Mouse (Mus musculus) CH12.LX (cell line): ENCODE data around the gene Gm36176. TPM values are rescaled to one million over a fixed set of nuclear protein-coding genes. Genes with fewer than 3 reads are reported as not detected.

Experiments used
- DNase-seq: peaks from one replicate; pipeline ENCODE4 v3.0.0-alpha.2; 2013; ENCODE audit errors: extremely low read depth
- H3K27ac ChIP-seq: 2 replicates; pipeline ENCODE4 v1.5.1; 2012; ENCODE audit warnings: low read depth, mild to moderate bottlenecking, control low read depth, moderate library complexity; ENCODE audit not compliant: insufficient read depth
- H3K27me3 ChIP-seq: replicated peaks from 2 replicates; pipeline ENCODE3; 2012; ENCODE audit warnings: inconsistent platforms
- H3K36me3 ChIP-seq, 2 experiments: replicated peaks in 1 of 2; 2 replicates each; pipeline versions ENCODE3 to v1.6.1; 2012; ENCODE audit warnings: inconsistent platforms in 1 of 2, low read length in 1 of 2, mild to moderate bottlenecking in 1 of 2, mixed read lengths in 1 of 2, moderate library complexity in 1 of 2; ENCODE audit not compliant: control insufficient read depth in 1 of 2, insufficient read depth in 1 of 2
- H3K4me1 ChIP-seq, 2 experiments: 2 replicates each; pipeline ENCODE4 v1.6.1; 2012; ENCODE audit warnings: inconsistent platforms in 1 of 2, moderate library complexity in 1 of 2; ENCODE audit not compliant: insufficient read depth in 2 of 2, control insufficient read depth in 1 of 2
- H3K4me2 ChIP-seq: 2 replicates; pipeline ENCODE4 v1.6.1; 2012; ENCODE audit warnings: low read depth, mild to moderate bottlenecking, control low read depth; ENCODE audit not compliant: poor library complexity, insufficient read depth, severe bottlenecking
- H3K4me3 ChIP-seq, 3 experiments: fragments of 150-350 bp in 1 of 3; sonication (generic) in 1 of 3; replicated peaks in 1 of 3; 2 replicates each; pipeline versions ENCODE3 to v1.5.1; 2011 to 2012; ENCODE audit warnings: low read depth in 2 of 3, low read length in 2 of 3, mild to moderate bottlenecking in 2 of 3, moderate library complexity in 2 of 3, control low read depth in 1 of 3, improper control_type of control experiment in 1 of 3, inconsistent platforms in 1 of 3, mixed read lengths in 1 of 3; ENCODE audit not compliant: poor library complexity in 1 of 3
- H3K79me2 ChIP-seq: replicated peaks from 2 replicates; pipeline ENCODE4 v1.6.1; 2012; ENCODE audit warnings: mild to moderate bottlenecking, moderate library complexity; ENCODE audit not compliant: control insufficient read depth, poor library complexity, insufficient read depth, severe bottlenecking; ENCODE audit errors: extremely low read depth
- H3K9ac ChIP-seq: 2 replicates; pipeline ENCODE4 v1.6.1; 2012; ENCODE audit warnings: low read depth, mild to moderate bottlenecking, control low read depth, moderate library complexity; ENCODE audit not compliant: insufficient read depth
- H3K9me3 ChIP-seq: replicated peaks from 2 replicates; pipeline ENCODE3; 2012; ENCODE audit warnings: low read length, inconsistent platforms, mixed read lengths
- BHLHE40 ChIP-seq: IDR thresholded peaks from 2 replicates; pipeline ENCODE4 v1.6.1; 2011; ENCODE audit warnings: mild to moderate bottlenecking, low read depth, low read length, improper control_type of control experiment
- CHD2 ChIP-seq: IDR thresholded peaks from 2 replicates; pipeline ENCODE4 v1.6.1; 2011; ENCODE audit warnings: low read length, improper control_type of control experiment
- CTCF ChIP-seq, 2 experiments: IDR thresholded peaks in 1 of 2; conservative IDR thresholded peaks in 1 of 2; 2 replicates each; pipeline ENCODE4 v1.5.1; 2011 to 2012; ENCODE audit warnings: low read depth in 2 of 2, low read length in 2 of 2, improper control_type of control experiment in 1 of 2, inconsistent platforms in 1 of 2, mild to moderate bottlenecking in 1 of 2, moderate library complexity in 1 of 2
- ELF1 ChIP-seq: IDR thresholded peaks from 2 replicates; pipeline ENCODE4 v1.6.1; 2014; ENCODE audit warnings: low read depth, mild to moderate bottlenecking, inconsistent platforms, low read length, improper control_type of control experiment
- EP300 ChIP-seq: IDR thresholded peaks from 2 replicates; pipeline ENCODE4 v1.6.1; 2011; ENCODE audit warnings: low read length, improper control_type of control experiment
- ETS1 ChIP-seq: conservative IDR thresholded peaks from 2 replicates; pipeline ENCODE4 v1.6.1; 2012; ENCODE audit warnings: low read depth, mild to moderate bottlenecking, inconsistent platforms, low read length, improper control_type of control experiment, moderate library complexity
- GABPA ChIP-seq: IDR thresholded peaks from 2 replicates; pipeline ENCODE4 v1.6.1; 2012; ENCODE audit warnings: low read depth, low read length, improper control_type of control experiment, inconsistent platforms; ENCODE audit not compliant: insufficient replicate concordance
- HCFC1 ChIP-seq: IDR thresholded peaks from 2 replicates; pipeline ENCODE4 v1.6.1; 2012; ENCODE audit warnings: low read depth, mild to moderate bottlenecking, inconsistent platforms, low read length, improper control_type of control experiment
- JUND ChIP-seq: conservative IDR thresholded peaks from 2 replicates; pipeline ENCODE4 v1.6.1; 2011; ENCODE audit warnings: low read depth, low read length, improper control_type of control experiment
- MAZ ChIP-seq: IDR thresholded peaks from 2 replicates; pipeline ENCODE4 v1.6.1; 2012; ENCODE audit warnings: low read depth, mild to moderate bottlenecking, inconsistent platforms, low read length, improper control_type of control experiment, moderate library complexity
- MYC ChIP-seq: IDR thresholded peaks from 2 replicates; pipeline ENCODE4 v1.6.1; 2011; ENCODE audit warnings: low read depth, mild to moderate bottlenecking, improper control_type of control experiment, low read length
- NELFE ChIP-seq: IDR thresholded peaks from 2 replicates; pipeline ENCODE4 v1.6.1; 2011; ENCODE audit warnings: low read depth, low read length, improper control_type of control experiment
- PAX5 ChIP-seq: IDR thresholded peaks from 2 replicates; pipeline ENCODE4 v1.6.1; 2012; ENCODE audit warnings: low read length, inconsistent platforms, mixed read lengths
- POLR2A ChIP-seq: IDR thresholded peaks from 2 replicates; pipeline ENCODE4 v1.6.1; 2011; ENCODE audit warnings: low read depth, mild to moderate bottlenecking, improper control_type of control experiment, low read length
- POLR2AphosphoS2 ChIP-seq: IDR thresholded peaks from 2 replicates; pipeline ENCODE4 v1.6.1; 2011; ENCODE audit warnings: low read depth, low read length, improper control_type of control experiment
- RCOR1 ChIP-seq: conservative IDR thresholded peaks from 2 replicates; pipeline ENCODE4 v1.6.1; 2012; ENCODE audit warnings: low read depth, mild to moderate bottlenecking, inconsistent platforms, low read length, improper control_type of control experiment
- SIN3A ChIP-seq: IDR thresholded peaks from 2 replicates; pipeline ENCODE4 v1.6.1; 2012; ENCODE audit warnings: low read length, improper control_type of control experiment, inconsistent platforms
- SMC3 ChIP-seq: IDR thresholded peaks from 2 replicates; pipeline ENCODE4 v1.6.1; 2011; ENCODE audit warnings: low read depth, low read length, improper control_type of control experiment
- UBTF ChIP-seq: IDR thresholded peaks from 2 replicates; pipeline ENCODE4 v1.6.1; 2012; ENCODE audit warnings: low read depth, mild to moderate bottlenecking, inconsistent platforms, low read length, improper control_type of control experiment, moderate library complexity
- USF1 ChIP-seq: IDR thresholded peaks from 2 replicates; pipeline ENCODE4 v1.6.1; 2014; ENCODE audit warnings: low read depth, mild to moderate bottlenecking, inconsistent platforms, low read length, improper control_type of control experiment
- ZKSCAN1 ChIP-seq: IDR thresholded peaks from 2 replicates; pipeline ENCODE4 v1.6.1; 2012; ENCODE audit warnings: low read depth, inconsistent platforms, low read length, improper control_type of control experiment, borderline replicate concordance
- ZMIZ1 ChIP-seq: IDR thresholded peaks from 2 replicates; pipeline ENCODE4 v1.6.1; 2012; ENCODE audit warnings: low read depth, mild to moderate bottlenecking, inconsistent platforms, low read length, improper control_type of control experiment
- dilution Hi-C: fragments of 300-500 bp; cut with MboI; formaldehyde crosslinking; loops from 2 replicates; pipeline ENCODE4 v1.14.3; 2020; ENCODE audit warnings: low sequenced_read_pairs; ENCODE audit not compliant: extremely low pct_unique_long_range_greater_than_20kb, extremely low pct_ligation_motif_present
- in situ Hi-C: fragments of 300-500 bp; cut with MboI; formaldehyde crosslinking; loops from 3 replicates; pipeline ENCODE4 v1.14.3; 2019; ENCODE audit warnings: low sequenced_read_pairs, low pct_ligation_motif_present, low pct_unique_long_range_greater_than_20kb, mixed read lengths
- polyA plus RNA-seq: library from polyadenylated mRNA; unstranded; fragments of >175 nt; gene quantifications from 2 replicates; pipeline ENCODE4 v1.2.1, GENCODE M21; 2012; ENCODE audit warnings: low read depth; ENCODE audit not compliant: insufficient read length
- total RNA-seq, 2 experiments: library from RNA; depleted of rRNA; stranded (reverse); fragments of 300-350 nt in 1 of 2; fragments of >200 nt in 1 of 2; gene quantifications; 2 replicates each; pipeline ENCODE4 v1.2.3; 2012 to 2014

Gm36176 gene
- total and polyA plus RNA-seq, 3 experiments = not detected

GRCm38 (mm10) chr10:77818523-77818922 lies 28.1 kb upstream of the Gm36176 start:
- no peak overlapping the region for H3K9ac ChIP-seq
- no peak overlapping the region for H3K4me3 ChIP-seq
- H3K9me3 ChIP-seq = no peaks in the 10 kb centered on the region
- dilution Hi-C loops (no loop called here), in situ Hi-C loops (no loop called here)
- TF ChIP-seq RCOR1 (no peak), POLR2AphosphoS2 (no peak), PAX5 (no peak), MAZ (no peak), GABPA (no peak), USF1 (no peak), CHD2 (no peak), BHLHE40 (no peak), SMC3 (no peak), CTCF (conservative IDR thresholded peaks at IDR 0.05 in 1 of 2, IDR thresholded peaks at IDR 0.05 in 1 of 2; ENCODE audit: low read depth in 2 of 2, low read length in 2 of 2) (no peak), ELF1 (no peak), SIN3A (no peak)
- H3K4me2 ChIP-seq = no peak overlapping the region
- H3K79me2 ChIP-seq = no peaks in the 10 kb centered on the region
- peaks cover 70% of the 10 kb centered on the region for H3K27me3 ChIP-seq
- H3K4me1 ChIP-seq = 0 out of 4 replicates have a peak, but pooled peaks cover 0 to 3% of the 10 kb centered on the region in 2 experiments
- no peaks in the 10 kb centered on the region for H3K36me3 ChIP-seq
- DNase-seq = no peak
- H3K27ac ChIP-seq = no peak overlapping the region

DNA sequence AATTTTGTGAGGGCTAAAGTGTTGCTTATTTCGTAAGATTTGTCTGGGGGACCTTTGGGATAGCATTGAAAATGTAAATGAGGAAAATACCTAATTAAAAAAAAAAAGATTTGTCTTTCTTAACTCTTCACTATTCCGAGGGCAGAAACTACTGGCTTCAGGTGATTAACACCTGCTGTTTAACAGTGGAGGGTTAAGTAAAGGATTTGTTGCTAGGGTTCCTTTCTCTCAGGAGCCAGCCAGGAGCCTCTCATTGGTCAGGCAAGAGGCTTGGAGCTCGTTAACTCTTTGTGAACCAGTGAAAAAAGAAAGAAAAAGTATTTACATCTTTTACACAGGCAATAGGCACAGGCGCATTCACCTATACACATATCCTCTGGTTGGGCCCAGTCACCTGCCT lies 27.4 kb upstream of the Gm36176 start:
- dilution Hi-C loops = no loop called here

DNA sequence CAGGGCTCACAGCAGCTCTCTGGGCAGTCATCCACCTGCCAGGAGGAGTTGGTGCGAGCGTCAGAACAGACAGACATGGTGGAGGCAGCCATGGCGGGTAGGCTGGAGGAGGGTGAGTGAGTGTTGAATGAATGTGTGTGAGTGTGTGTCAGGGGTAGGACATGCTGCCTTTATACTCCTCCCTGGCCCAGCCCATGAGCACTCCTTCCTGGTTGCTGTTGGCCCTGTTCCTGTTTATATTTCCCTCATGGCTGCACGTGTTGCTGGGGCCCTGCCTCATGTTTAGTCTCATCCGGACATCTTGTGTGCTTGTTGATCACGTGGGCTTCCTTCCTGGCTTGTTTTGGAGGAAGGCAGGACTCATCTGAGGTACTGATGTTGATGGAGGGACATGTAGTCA lies 19.7 kb upstream of the Gm36176 start, which contains the start of gene Krtap10-4:
Gene Krtap10-4 (minus strand): TSS at position 145 of the 400 bp plus-strand sequence.
- Histone ChIP-seq H3K27ac (no peak within 1 kb of the TSS), H3K79me2 (no peaks in the 10 kb centered on the region), H3K9me3 (peaks cover 9% of the 10 kb centered on the region), H3K9ac (no peak within 1 kb of the TSS), H3K4me2 (no peak within 1 kb of the TSS), H3K27me3 (peaks cover 65% of the 10 kb centered on the region), H3K4me3 (no peak within 1 kb of the TSS), H3K4me1 (no peaks in the 10 kb centered on the region), H3K36me3 (no peaks in the 10 kb centered on the region)
- dilution Hi-C loops (no loop called here), in situ Hi-C loops (no loop called here)
- DNase-seq = no peak
- TF ChIP-seq GABPA (no peak), SIN3A (no peak), ZKSCAN1 (no peak), HCFC1 (no peak), ZMIZ1 (no peak), ETS1 (no peak), NELFE (no peak), EP300 (no peak), POLR2A (no peak), MYC (no peak), SMC3 (no peak), JUND (no peak)

More for the DNA sequence above, 27.4 kb upstream of the Gm36176 start:
- no peak overlapping the region for H3K4me2 ChIP-seq
- peaks cover 2% of the 10 kb centered on the region for H3K9me3 ChIP-seq
- no peak for DNase-seq
- in situ Hi-C loops = no loop called here
- H3K9ac ChIP-seq = no peak overlapping the region
- no peaks in the 10 kb centered on the region for H3K79me2 ChIP-seq
- H3K4me1 ChIP-seq = 0 out of 4 replicates have a peak, but pooled peaks cover 0 to 3% of the 10 kb centered on the region in 2 experiments
- H3K4me3 ChIP-seq = no peak overlapping the region
- H3K36me3 ChIP-seq = no peaks in the 10 kb centered on the region
- H3K27ac ChIP-seq = no peak overlapping the region
- H3K27me3 ChIP-seq = peaks cover 67% of the 10 kb centered on the region
- TF ChIP-seq UBTF = no peak
- TF ChIP-seq, all 38 proteins: peak for 0
